Mouse (Mus musculus): ENCODE results near the gene Wfdc3.

- TF ChIP-seq POLR2A (IDR thresholded peaks at IDR 0.05; ENCODE audit: insufficient read depth, low read length), result no peak
- TF ChIP-seq CTCF (IDR thresholded peaks at IDR 0.05; ENCODE audit: low read depth, low read length), result no peak
Observed at GRCm38 (mm10) chr2:164700959-164701358, 44.8 kb downstream of the Wfdc3 start.

All from ES-Bruce4 (cell line).